In the genomic region with DNA sequence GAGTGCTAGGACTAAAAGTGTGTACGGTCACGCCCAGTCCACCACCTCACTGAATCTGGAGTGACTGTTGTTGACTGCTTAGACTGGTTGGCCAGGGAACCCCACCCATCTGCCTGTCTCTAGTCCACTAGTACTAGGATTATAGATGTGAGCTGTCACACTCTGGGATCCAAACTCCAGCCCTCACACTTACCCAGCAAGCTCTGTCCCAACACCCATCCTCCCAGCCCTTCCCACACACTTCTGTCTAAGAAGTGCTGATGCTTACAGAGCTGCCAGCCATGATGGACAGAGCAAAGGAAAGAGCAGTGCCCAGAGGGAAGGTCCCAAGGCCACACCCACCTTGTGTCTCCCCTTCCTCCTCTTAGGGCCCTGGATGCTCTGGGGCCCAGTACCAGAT, we compare ENCODE assay signal across 24 mouse cellular contexts.
"Had no signal": no experiment of that assay in that cellular context is flagged by ENCODE, and none has a peak within 500 bp of the region (broad histone marks: within the 10 kb centered on the region; RNA-seq: fewer than 3 reads in every experiment).

No protein-coding gene starts in this region.

- H3K27ac ChIP-seq: gastrocnemius, adult 2 months; hindbrain, embryonic 10.5 days; hindbrain, embryonic 12.5 days; hindbrain, embryonic 14.5 days; intestine, embryonic 15.5 days; layer of hippocampus, adult 2 months; left cerebral cortex, adult 2 months; limb, embryonic 10.5 days; limb, embryonic 12.5 days; liver, embryonic 13.5 days had no signal

- H3K9ac ChIP-seq: hindbrain, embryonic 12.5 days; hindbrain, embryonic 14.5 days; intestine, embryonic 15.5 days; limb, embryonic 12.5 days; liver, embryonic 13.5 days had no signal

- H3K36me3 ChIP-seq: hindbrain, embryonic 10.5 days; hindbrain, embryonic 12.5 days; intestine, embryonic 15.5 days; limb, embryonic 10.5 days; limb, embryonic 12.5 days; liver, embryonic 13.5 days had no signal

- H3K4me2 ChIP-seq: hindbrain, embryonic 12.5 days; hindbrain, embryonic 14.5 days; intestine, embryonic 15.5 days; limb, embryonic 12.5 days; liver, embryonic 11.5 days; liver, embryonic 13.5 days had no signal

- DNase-seq: gastrocnemius, adult 2 months; gastrocnemius, postnatal 25 days; heart, adult 18-20 months; heart, postnatal 10 days; heart, postnatal 36 days; kidney, adult 18-20 months; kidney, adult 8-10 months; kidney, postnatal 10 days; kidney, postnatal 4 days; liver; liver, embryonic 13.5 days had no signal

- H3K4me3 ChIP-seq: gastrocnemius, adult 2 months; hindbrain, embryonic 10.5 days; hindbrain, embryonic 12.5 days; intestine, embryonic 15.5 days; layer of hippocampus, adult 2 months; left cerebral cortex, adult 2 months; limb, embryonic 10.5 days; limb, embryonic 12.5 days; liver, embryonic 13.5 days had no signal

- ATAC-seq: forebrain, embryonic 16.5 days; hindbrain, embryonic 16.5 days; inflammation-experienced regulatory T-cells, adult 6 months; intestine, embryonic 15.5 days; intestine, postnatal 0 days had no signal

- H3K9me3 ChIP-seq: hindbrain, embryonic 10.5 days; hindbrain, embryonic 12.5 days; intestine, embryonic 15.5 days; limb, embryonic 10.5 days; limb, embryonic 12.5 days; liver, embryonic 13.5 days had no signal
